Mouse (Mus musculus): ENCODE results near the gene Tfrc.

The Tfrc gene

DNA sequence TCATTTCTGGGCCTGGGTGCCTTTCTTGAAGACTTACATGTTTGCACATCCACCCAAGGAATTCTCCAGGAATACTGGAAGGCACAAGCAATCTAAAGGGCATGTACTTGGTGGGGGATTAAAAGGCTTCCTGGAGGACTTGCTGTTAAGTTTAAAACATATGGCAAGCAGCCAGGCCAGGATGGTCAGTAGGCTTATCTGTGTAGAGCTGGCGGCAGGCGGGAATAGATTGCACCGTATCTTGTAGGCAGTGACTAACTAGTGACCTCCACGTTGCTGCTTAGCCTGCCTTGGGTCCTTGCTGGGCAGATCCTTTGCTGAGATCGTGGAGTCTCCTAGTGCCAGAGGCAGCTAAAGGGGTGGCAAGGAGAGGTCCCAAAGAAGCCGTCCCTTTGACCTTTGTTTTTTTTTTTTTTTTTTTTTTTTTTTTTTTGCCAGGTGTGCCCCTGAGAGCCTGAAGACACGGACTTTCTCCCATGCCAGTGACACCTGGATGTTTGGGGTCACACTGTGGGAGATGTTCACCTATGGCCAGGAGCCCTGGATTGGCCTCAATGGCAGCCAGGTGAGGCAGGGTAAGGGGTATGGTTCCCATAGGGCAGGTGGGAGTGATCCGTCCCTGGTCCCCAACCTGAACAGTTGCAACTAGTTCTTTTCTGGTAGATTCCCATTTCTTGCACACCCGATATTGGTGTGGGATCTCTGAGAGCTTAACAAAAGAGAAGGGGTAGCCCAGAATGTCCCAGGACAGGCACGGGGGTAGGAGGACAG lies 61.8 kb downstream of the Tfrc start:
- no peak for DNase-seq

DNA sequence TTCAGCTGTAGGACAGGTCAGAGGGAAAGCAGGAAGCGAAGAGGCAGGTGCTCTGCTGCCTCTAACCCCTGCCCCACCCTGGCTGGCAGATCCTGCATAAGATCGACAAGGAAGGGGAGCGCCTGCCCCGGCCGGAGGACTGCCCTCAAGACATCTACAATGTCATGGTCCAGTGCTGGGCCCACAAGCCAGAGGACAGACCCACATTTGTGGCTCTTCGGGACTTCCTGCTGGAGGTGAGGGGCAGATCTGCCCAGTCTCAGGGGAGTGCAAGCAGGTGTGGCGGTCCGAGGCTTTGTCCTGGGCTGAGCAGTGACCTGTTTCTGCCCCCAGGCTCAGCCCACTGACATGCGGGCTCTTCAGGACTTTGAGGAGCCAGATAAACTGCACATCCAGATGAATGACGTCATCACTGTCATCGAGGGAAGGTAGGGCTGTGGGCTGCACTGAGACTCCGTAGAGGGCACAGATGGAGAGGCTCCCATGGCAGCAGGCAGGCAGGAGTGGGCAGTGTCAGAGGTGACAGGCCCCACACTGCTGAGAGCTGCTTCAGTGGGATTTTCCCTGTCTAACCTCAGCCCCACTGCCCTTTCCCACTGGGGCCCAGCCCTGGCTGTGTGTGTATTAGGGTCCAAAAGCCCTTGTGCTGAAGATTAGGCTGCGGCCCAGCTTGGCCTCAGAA lies 62.6 kb downstream of the Tfrc start:
- DNase-seq, result no peak

DNA sequence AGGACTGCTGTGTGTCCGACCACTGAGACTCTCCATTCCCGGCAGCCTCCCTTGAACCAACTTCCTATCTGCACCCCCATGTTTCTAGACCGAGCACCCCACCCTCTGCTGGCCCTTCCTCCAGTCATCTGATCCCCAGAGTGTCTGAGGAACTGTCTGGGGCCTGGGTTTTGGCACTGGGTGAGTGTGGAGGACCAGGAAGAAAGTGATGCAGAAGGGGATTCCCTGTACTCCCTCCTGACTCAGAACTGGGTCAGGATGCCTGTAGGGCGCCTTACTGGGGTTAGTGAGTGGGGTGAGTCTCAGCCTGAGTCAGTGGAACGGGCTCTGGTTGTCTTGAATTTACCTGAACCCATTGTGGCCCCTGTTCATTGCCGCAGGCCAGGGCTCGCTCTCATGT lies 63.5 kb downstream of the Tfrc start:
- DNase-seq, result no peak

DNA sequence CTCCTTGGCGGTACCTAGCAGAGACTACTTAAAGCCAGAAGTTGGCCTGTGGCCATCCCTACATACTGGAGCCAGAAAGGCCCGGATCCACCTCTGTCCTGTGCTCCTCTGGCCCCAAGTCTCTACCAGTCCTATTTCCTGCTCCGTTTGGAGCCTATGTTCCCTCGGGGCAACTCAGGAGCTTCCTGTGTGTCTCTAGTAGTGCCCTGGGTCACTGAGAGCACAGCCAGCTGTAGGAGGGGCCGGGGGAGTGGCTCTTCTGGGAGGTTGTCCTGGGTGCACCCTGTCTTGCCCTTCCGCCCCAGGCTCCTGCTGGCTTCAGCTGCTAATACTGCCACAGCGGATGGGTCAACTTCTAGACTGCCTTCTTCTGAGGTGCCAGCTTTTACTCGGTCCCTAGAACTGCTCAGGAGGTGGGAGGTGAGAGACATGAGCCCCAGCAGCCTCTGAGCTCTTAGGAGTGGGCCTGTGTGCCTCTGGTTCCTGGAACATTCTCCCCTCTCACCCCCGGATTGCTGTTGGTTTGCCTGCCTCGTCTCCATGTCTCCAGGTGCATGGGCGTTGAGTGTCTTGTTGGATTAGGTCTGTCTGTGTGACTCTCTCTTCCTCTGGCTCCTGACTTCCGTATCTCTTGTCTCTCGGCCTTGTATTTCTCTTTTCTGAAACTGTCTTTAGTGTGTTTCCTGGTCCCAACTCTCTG lies 64.3 kb downstream of the Tfrc start:
- peak; percentile 60 to 78 for DNase-seq

DNA sequence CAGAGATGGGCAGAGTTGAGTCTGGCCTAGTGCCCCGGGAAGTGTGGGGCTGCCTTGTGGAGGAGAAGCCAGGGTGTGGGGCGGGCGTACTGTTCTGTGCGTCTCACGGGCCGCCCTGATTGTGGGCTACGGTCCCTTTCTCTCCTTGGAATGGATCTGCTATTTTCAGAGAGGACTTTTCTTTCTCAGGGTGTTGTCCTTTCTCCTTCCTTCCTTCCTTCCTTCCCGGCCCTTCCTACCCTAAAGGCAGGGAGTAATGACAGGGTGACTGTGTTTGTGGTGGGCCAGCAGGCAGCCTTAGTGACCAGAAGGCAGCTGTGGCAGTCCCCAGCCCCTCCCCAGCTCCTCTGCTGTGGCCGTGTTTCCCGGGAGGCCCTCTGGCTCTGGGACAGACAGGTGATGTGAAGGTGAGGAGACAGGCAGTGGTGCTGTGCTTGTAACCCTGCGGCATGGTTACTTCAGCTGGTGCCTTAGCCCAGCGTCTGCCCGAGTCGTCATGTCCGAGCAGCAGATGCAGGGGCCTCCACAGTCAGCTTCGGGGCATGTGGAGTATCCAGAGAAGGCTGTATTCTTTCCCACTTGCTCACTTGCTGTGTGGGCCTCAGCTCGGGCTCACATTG lies 65.5 kb downstream of the Tfrc start:
- no peak for DNase-seq

DNA sequence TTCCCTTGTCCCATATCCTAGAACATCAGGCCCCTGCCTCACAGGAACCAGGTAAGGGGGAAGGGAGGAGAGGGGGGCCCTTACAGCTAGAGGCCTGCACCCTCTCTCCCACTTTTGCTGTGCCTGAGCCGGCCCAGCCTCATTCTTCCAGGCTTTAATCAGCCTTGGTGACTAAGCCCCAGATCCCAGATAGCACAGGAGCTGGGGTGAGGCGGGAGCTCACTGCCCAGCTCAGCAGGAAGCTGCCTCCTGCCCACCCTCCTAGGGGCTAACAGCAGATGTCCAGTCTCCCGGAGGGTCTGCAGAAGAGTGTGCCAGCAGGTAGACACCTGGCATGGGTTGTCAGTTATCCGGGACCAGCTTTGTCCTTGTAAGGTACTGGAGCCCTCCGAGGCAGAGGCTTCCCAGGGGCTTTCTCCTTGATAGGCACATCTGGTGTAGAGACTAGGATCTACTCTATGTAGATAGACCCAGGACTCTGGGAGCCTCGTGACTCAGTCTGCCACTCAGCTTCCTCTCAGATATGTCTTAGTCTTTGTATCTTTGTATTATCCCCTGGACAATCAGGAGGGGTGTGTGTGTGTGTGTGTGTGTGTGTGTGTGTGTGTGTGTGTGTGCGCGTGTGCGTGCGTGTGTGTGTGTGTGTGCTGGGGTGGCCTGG lies 68.5 kb downstream of the Tfrc start:
- no peak for DNase-seq

DNA sequence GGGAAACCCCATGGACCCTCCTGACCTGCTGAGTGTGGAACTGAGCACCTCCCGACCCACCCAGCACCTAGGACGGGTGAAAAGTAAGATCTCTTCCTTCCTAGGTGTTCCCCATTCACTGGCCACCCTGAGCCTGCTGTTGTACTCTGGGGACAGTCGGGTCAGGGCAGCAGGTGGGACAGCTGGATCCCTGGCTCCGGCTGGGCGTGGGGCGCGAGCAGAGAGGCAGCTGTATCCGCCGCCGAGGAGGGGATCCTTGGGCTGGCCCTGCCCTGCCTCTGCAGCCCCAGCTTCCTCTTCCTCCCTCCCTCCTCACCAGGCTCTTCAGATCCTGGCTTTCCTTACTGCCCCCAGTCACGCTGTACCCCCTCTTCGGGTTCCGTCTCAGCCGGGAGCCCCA lies 69.2 kb downstream of the Tfrc start:
- DNase-seq, result no peak

DNA sequence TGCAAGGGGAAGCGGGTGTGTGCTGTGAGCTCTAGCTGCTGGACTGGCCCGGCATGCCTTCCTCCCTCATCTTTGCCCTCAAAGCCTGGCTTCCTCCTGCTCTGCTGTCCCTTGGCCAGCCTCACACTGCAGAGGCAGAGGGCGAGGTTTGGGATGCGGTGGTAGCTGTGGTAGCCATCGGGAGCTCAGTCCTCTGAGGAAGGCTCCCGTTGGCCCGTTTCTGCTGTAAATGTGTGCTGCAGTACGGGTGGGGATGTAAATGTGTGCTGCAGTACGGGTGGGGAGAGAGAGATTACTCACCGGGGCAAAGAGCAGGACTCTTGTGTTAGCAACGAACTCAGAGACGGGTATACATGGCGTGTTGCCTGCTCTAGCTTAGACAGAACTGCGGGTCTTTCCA lies 70.1 kb downstream of the Tfrc start:
- DNase-seq, result no peak

DNA sequence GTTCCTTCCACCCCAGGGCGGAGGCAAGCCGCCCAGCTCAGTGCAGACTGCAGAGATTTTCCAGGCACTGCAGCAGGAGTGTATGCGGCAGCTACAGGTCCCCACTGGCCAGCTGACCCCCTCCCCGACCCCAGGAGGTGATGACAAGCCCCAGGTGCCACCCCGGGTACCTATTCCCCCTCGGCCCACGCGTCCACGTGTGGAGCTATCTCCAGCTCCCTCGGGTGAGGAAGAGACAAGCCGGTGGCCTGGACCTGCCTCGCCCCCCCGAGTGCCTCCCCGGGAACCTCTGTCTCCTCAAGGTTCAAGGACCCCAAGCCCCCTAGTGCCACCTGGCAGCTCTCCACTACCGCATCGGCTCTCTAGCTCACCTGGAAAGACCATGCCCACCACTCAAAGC lies 71.3 kb downstream of the Tfrc start:
- no peak for DNase-seq

DNA sequence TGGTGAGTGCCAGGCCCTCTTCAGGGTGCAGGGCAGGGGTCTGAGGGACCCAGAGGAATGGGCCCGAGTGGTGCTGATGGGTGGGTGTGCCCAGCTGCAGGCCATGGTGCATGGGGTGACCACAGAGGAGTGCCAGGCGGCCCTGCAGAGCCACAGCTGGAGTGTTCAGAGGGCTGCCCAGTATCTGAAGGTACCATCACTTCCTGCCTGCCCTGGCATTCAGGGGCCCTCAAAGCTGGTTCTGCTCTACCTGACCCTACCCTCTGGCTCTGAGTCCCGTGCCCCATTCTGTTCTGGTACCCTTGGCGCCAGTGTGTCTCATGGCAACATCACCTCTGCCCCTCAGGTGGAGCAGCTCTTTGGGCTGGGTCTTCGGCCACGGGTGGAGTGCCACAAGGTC lies 72.1 kb downstream of the Tfrc start:
- DNase-seq, result no peak

DNA sequence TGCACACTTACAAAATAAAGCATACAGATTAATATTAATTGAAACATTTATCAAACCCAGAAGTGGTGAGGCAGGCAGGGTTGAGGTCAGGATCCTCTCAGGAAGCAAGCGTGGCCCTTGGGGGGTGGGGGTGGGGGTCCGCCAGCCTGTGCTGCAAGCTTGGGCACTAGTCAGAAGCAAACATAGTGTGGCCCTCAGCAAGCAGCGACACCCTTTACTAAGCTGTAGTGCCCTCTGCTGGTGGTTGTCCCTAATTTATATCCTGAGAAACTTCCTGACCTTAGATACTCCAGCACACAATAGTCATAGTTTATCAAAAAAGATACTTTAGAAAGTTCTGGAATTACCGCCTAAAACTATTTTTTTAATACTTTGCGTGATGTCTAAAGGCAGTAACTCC lies 73.5 kb downstream of the Tfrc start:
- peak in 1 of 2 experiments; percentile 77 for DNase-seq

All from lung, adult 18-20 months (tissue).